Mouse (Mus musculus): ENCODE results near the gene Dmrta2.
A peak's percentile ranks its signal among the peaks of the same experiment; 100 is the strongest.

Dmrta2 gene

GRCm38 (mm10) chr4:109979461-109980320 is 1.8 kb downstream of the Dmrta2 start:
- no peak for DNase-seq (ENCODE audit: low read depth)

- no peak for DNase-seq (ENCODE audit: low read depth)
Measured at GRCm38 (mm10) chr4:109980321-109981082, 2.6 kb downstream of the Dmrta2 start.

GRCm38 (mm10) chr4:109981083-109981870 is 3.4 kb downstream of the Dmrta2 start:
- DNase-seq (ENCODE audit: low read depth) = no peak

- DNase-seq (ENCODE audit: low read depth) = no peak
Measured at GRCm38 (mm10) chr4:109981871-109982680, 4.2 kb downstream of the Dmrta2 start.

GRCm38 (mm10) chr4:109982681-109983265 is 4.9 kb downstream of the Dmrta2 start:
- DNase-seq (ENCODE audit: low read depth) = no peak

- DNase-seq (ENCODE audit: low read depth) = no peak
Measured at GRCm38 (mm10) chr4:109983281-109984001, 5.6 kb downstream of the Dmrta2 start.

- no peak for DNase-seq (ENCODE audit: low read depth)
Measured at GRCm38 (mm10) chr4:109984011-109984411, 6.2 kb downstream of the Dmrta2 start.

- no peak for DNase-seq (ENCODE audit: low read depth)
Measured at GRCm38 (mm10) chr4:109984496-109985423, 6.9 kb downstream of the Dmrta2 start.

- no peak for DNase-seq (ENCODE audit: low read depth)
Measured at GRCm38 (mm10) chr4:109985424-109986172, 7.7 kb downstream of the Dmrta2 start.

- DNase-seq (ENCODE audit: low read depth) = no peak
Measured at GRCm38 (mm10) chr4:109986301-109986700, 8.4 kb downstream of the Dmrta2 start.

- DNase-seq (ENCODE audit: low read depth) = no peak
Measured at GRCm38 (mm10) chr4:109986748-109987355, 9.0 kb downstream of the Dmrta2 start.

- DNase-seq (ENCODE audit: low read depth) = no peak
Measured at GRCm38 (mm10) chr4:109987560-109988362, 9.9 kb downstream of the Dmrta2 start.

- DNase-seq (ENCODE audit: low read depth) = no peak
Measured at GRCm38 (mm10) chr4:109988411-109988810, 10.6 kb downstream of the Dmrta2 start.

GRCm38 (mm10) chr4:109989213-109989612 is 11.4 kb downstream of the Dmrta2 start:
- DNase-seq (ENCODE audit: low read depth) = no peak

GRCm38 (mm10) chr4:110006044-110006443 is 28.2 kb downstream of the Dmrta2 start:
- no peak for DNase-seq (ENCODE audit: low read depth)

GRCm38 (mm10) chr4:110019145-110019544 is 41.3 kb downstream of the Dmrta2 start:
- no peak for DNase-seq (ENCODE audit: low read depth)

- peak; percentile 57 for DNase-seq (ENCODE audit: low read depth)
Measured at GRCm38 (mm10) chr4:110020255-110020654, 42.4 kb downstream of the Dmrta2 start.

Measured in c-Kit-positive CD71-positive TER-119-negative erythroid progenitor cells, embryonic 14.5 days (primary cell).